ENCODE assay signal across 8 mouse cellular contexts in the genomic region with DNA sequence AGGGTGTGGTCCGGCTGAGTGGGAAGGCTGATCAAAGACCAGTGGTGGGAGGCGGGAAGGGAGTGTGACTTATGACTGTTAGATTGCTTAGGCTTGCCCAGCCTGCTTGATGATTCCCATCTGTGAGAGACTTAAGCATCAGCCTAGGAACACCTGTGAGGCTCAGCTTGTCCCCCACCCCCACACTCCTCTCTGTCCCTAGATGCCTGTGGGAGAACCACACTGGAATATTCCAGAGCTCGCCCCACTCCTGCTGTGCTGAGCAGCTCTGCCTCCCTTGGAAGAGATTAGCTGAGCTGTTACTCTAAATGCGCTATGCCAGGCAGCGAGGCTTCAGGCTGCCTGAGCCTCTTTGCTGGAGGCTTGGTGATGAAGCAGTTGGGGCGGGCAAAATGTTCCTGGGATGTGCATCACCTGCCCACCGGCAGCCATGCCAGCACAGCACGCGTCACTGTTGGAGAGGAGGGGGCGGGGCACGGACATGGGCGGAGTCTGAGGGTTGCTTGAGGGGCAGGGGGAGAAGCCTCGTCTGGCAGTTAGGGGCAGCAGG. TPM values are rescaled to one million over a fixed set of nuclear protein-coding genes. Genes with fewer than 3 reads are reported as not detected.
A peak's percentile ranks its signal among the peaks of the same experiment; 100 is the strongest.
DNase-seq lines count a peak whose midpoint lies in the region; ATAC-seq and TF ChIP-seq lines count a peak whose summit lies in the region.
"Not testable (repeated sequence)": the region's sequence is repeated elsewhere in the genome, so short reads cannot be mapped to it uniquely, and the experiment has no call there.

No protein-coding gene starts in this region.

- H3K4me1 ChIP-seq in forebrain, embryonic 11.5 days (replicated peaks; ENCODE audit: control insufficient read depth, insufficient read depth, low read length): peaks cover 10% of the 10 kb centered on the region; the same call in 1 of the 2 replicates
- H3K4me1 ChIP-seq in heart, embryonic 13.5 days: peaks cover 63% of the 10 kb centered on the region
- H3K4me1 ChIP-seq in kidney, embryonic 15.5 days: peaks cover 52% of the 10 kb centered on the region
- H3K4me1 ChIP-seq in olfactory bulb, adult 2 months (ENCODE audit: control insufficient read depth, insufficient read depth, low read length): peaks cover 50% of the 10 kb centered on the region

- not testable (repeated sequence) for H3K4me3 ChIP-seq in forebrain, embryonic 11.5 days (ENCODE audit: low read depth, low read length)
- peak overlapping the region; percentile 0; the same call in 1 of the 2 replicates for H3K4me3 ChIP-seq in heart, embryonic 13.5 days
- H3K4me3 ChIP-seq in kidney, embryonic 15.5 days (replicated peaks): peak overlapping the region; percentile 5
- peak overlapping the region; percentile 6; the same call in 1 of the 2 replicates for H3K4me3 ChIP-seq in olfactory bulb, adult 2 months (ENCODE audit: insufficient read depth, low read depth, low read length)

- not testable (repeated sequence) for H3K9me3 ChIP-seq in forebrain, embryonic 11.5 days (ENCODE audit: control insufficient read depth, low read length); heart, embryonic 13.5 days; kidney, embryonic 15.5 days (replicated peaks)

- 5% methylated on average over 12 of the region's 13 CpGs for WGBS in forebrain, embryonic 11.5 days
- WGBS in heart, embryonic 13.5 days: 5% methylated on average over 12 of the region's 13 CpGs
- WGBS in kidney, embryonic 15.5 days: under 1% methylated on average over 12 of the region's 13 CpGs
- 1% methylated on average over 12 of the region's 13 CpGs for WGBS in olfactory bulb, adult 2 months

- H3K27ac ChIP-seq in forebrain, embryonic 11.5 days (ENCODE audit: low read depth, low read length); heart, embryonic 13.5 days (replicated peaks): not testable (repeated sequence)
- peak overlapping the region; percentile 48; the same call in 1 of the 2 replicates for H3K27ac ChIP-seq in kidney, embryonic 15.5 days
- H3K27ac ChIP-seq in olfactory bulb, adult 2 months (ENCODE audit: insufficient read depth, low read depth, low read length): peak overlapping the region; percentile 49

- peak; percentile 63 for ATAC-seq in forebrain, embryonic 11.5 days (replicated peaks; ENCODE audit: low FRiP score)
- not testable (repeated sequence) for ATAC-seq in heart, embryonic 13.5 days (ENCODE audit: extremely low read depth, insufficient number of reproducible peaks, low FRiP score, low TSS enrichment)
- peak; percentile 61; the same call in 1 of the 2 replicates for ATAC-seq in kidney, embryonic 15.5 days (replicated peaks; ENCODE audit: low FRiP score)

- H3K4me2 ChIP-seq in forebrain, embryonic 11.5 days (ENCODE audit: low read depth, low read length, severe bottlenecking): peak overlapping the region; percentile 34; the same call in 1 of the 2 replicates
- peak overlapping the region; percentile 41 for H3K4me2 ChIP-seq in heart, embryonic 13.5 days
- peak overlapping the region; percentile 52 for H3K4me2 ChIP-seq in kidney, embryonic 15.5 days

- H3K27me3 ChIP-seq in forebrain, embryonic 11.5 days (ENCODE audit: control insufficient read depth, insufficient read depth, low read length): not testable (repeated sequence)
- H3K27me3 ChIP-seq in heart, embryonic 13.5 days (replicated peaks): peaks cover 33% of the 10 kb centered on the region
- peaks cover 11% of the 10 kb centered on the region for H3K27me3 ChIP-seq in kidney, embryonic 15.5 days

- not testable (repeated sequence) for TF ChIP-seq POLR2A in olfactory bulb, adult 2 months (IDR thresholded peaks at IDR 0.05; ENCODE audit: insufficient read depth, low read depth, low read length)

- H3K36me3 ChIP-seq in forebrain, embryonic 11.5 days (ENCODE audit: control insufficient read depth, insufficient read depth, low read length): not testable (repeated sequence)
- peaks cover 13% of the 10 kb centered on the region for H3K36me3 ChIP-seq in heart, embryonic 13.5 days
- H3K36me3 ChIP-seq in kidney, embryonic 15.5 days: peaks cover 24% of the 10 kb centered on the region; the same call in 1 of the 2 replicates

- DNase-seq in adrenal gland, postnatal 10 days: peak; percentile 57
- DNase-seq in forebrain, embryonic 11.5 days (ENCODE audit: low spot score): peak; percentile 79
- peak; percentile 73 to 93 for DNase-seq in left cerebral cortex, postnatal 25 days (ENCODE audit: low spot score in 2 of 2)
- DNase-seq in lung, postnatal 14 days: peak; percentile 32
- peak; percentile 75 for DNase-seq in thymus, postnatal 14 days

- not testable (repeated sequence) for H3K9ac ChIP-seq in forebrain, embryonic 11.5 days (ENCODE audit: low read length); kidney, embryonic 15.5 days
- 0 out of 2 replicates have a peak overlapping the region, but pooled peaks have one; percentile 39 for H3K9ac ChIP-seq in heart, embryonic 13.5 days

- intact Hi-C loops in left cerebral cortex, postnatal 25 days (cut with DNase I): not testable (repeated sequence)

- TF ChIP-seq CTCF in olfactory bulb, adult 2 months (IDR thresholded peaks at IDR 0.05; ENCODE audit: insufficient read depth, low read depth, low read length): not testable (repeated sequence)

RNA-seq across cellular contexts. Expression of a gene that starts 48.7 kb away (rescaled TPM):
- 10 to 100 TPM; 24.9 to 31.7 TPM for total RNA-seq in adrenal gland, postnatal 10 days (2021)
- 26.8 and 30.2 TPM in 2 replicates for polyA plus RNA-seq in forebrain, embryonic 11.5 days (2014; fragmentation: Nextera tagmentation; extraction: Ambion mirVana)
- 5.7 and 5.9 TPM in 2 replicates for polyA plus RNA-seq in heart, embryonic 13.5 days (2015; fragmentation: Nextera tagmentation; extraction: Ambion mirVana)
- polyA plus RNA-seq in kidney, embryonic 15.5 days (2015; fragmentation: Nextera tagmentation; extraction: Ambion mirVana): 11.9 and 14.9 TPM in 2 replicates
- 10 to 100 TPM in 1 of 2 experiments, 1 to 10 TPM in 1; 7.5 to 10.0 TPM for total RNA-seq in left cerebral cortex, postnatal 25 days (2021)
- polyA plus RNA-seq in olfactory bulb, adult 2 months (2012; ENCODE audit: insufficient read depth, insufficient read length, low replicate concordance, missing spikeins): not detected in 2 replicates

Comparison
In these comparisons a context has a peak if more than half of its experiments do, and no peak if none do; other contexts are left out.
1. DNase-seq: peak in every context shown above with its lines; median percentile 83 in left cerebral cortex, postnatal 25 days; 79 in forebrain, embryonic 11.5 days; 75 in thymus, postnatal 14 days; 57 in adrenal gland, postnatal 10 days; 32 in lung, postnatal 14 days.